Mouse (Mus musculus): ENCODE results near the gene Atp2a2. TPM values are rescaled to one million over a fixed set of nuclear protein-coding genes. Genes with fewer than 3 reads are reported as not detected.
A peak's percentile ranks its signal among the peaks of the same experiment; 100 is the strongest.

Gene Atp2a2
- polyA plus RNA-seq, 1 experiment from 2014 or later = 255 TPM

- no peak overlapping the region for H3K4me2 ChIP-seq
- ATAC-seq (replicated peaks; ENCODE audit: insufficient number of reproducible peaks, low FRiP score, low TSS enrichment) = no peak
- H3K36me3 ChIP-seq (ENCODE audit: control insufficient read depth, insufficient read depth, low read length) = peaks cover 7% of the 10 kb centered on the region; the same call in 1 of the 2 replicates
- 93% methylated on average over 5 of the region's 5 CpGs for WGBS (ENCODE audit: insufficient replicate concordance)
- no peaks in the 10 kb centered on the region for H3K9me3 ChIP-seq (replicated peaks; ENCODE audit: control insufficient read depth, low read length)
- H3K27ac ChIP-seq (ENCODE audit: low read depth, low read length) = no peak overlapping the region
- H3K9ac ChIP-seq (ENCODE audit: low read depth, low read length) = no peak overlapping the region
- no peak overlapping the region for H3K4me3 ChIP-seq (ENCODE audit: low read depth, low read length)
- H3K4me1 ChIP-seq (ENCODE audit: control insufficient read depth, insufficient read depth, low read length) = no peaks in the 10 kb centered on the region
- no peaks in the 10 kb centered on the region for H3K27me3 ChIP-seq (ENCODE audit: control insufficient read depth, insufficient read depth, low read length)
These were observed 87.7 kb downstream of the Atp2a2 start for GRCm38 (mm10) chr5:122414351-122414750.

GRCm38 (mm10) chr5:122412826-122413225 lies 89.2 kb downstream of the Atp2a2 start:
- no peak for ATAC-seq (replicated peaks; ENCODE audit: insufficient number of reproducible peaks, low FRiP score, low TSS enrichment)
- 60% methylated on average over 6 of the region's 6 CpGs for WGBS (ENCODE audit: insufficient replicate concordance)

GRCm38 (mm10) chr5:122411892-122412291 lies 90.1 kb downstream of the Atp2a2 start:
- WGBS (ENCODE audit: insufficient replicate concordance) = 79% methylated on average over 5 of the region's 5 CpGs
- Histone ChIP-seq H3K27ac (ENCODE audit: low read depth, low read length) (no peak overlapping the region), H3K9me3 (replicated peaks; ENCODE audit: control insufficient read depth, low read length) (no peaks in the 10 kb centered on the region), H3K27me3 (ENCODE audit: control insufficient read depth, insufficient read depth, low read length) (no peaks in the 10 kb centered on the region), H3K4me3 (ENCODE audit: low read depth, low read length) (no peak overlapping the region), H3K4me1 (ENCODE audit: control insufficient read depth, insufficient read depth, low read length) (no peaks in the 10 kb centered on the region), H3K4me2 (no peak overlapping the region), H3K36me3 (ENCODE audit: control insufficient read depth, insufficient read depth, low read length) (peaks cover 9% of the 10 kb centered on the region), H3K9ac (ENCODE audit: low read depth, low read length) (no peak overlapping the region)
- ATAC-seq (replicated peaks; ENCODE audit: insufficient number of reproducible peaks, low FRiP score, low TSS enrichment) = no peak

More at GRCm38 (mm10) chr5:122412826-122413225, 89.2 kb downstream of the Atp2a2 start:
- Histone ChIP-seq H3K9me3 (replicated peaks; ENCODE audit: control insufficient read depth, low read length) (no peaks in the 10 kb centered on the region), H3K4me3 (ENCODE audit: low read depth, low read length) (no peak overlapping the region), H3K4me2 (no peak overlapping the region), H3K4me1 (ENCODE audit: control insufficient read depth, insufficient read depth, low read length) (no peaks in the 10 kb centered on the region), H3K27ac (ENCODE audit: low read depth, low read length) (no peak overlapping the region), H3K27me3 (ENCODE audit: control insufficient read depth, insufficient read depth, low read length) (no peaks in the 10 kb centered on the region), H3K9ac (ENCODE audit: low read depth, low read length) (no peak overlapping the region), H3K36me3 (ENCODE audit: control insufficient read depth, insufficient read depth, low read length) (peaks cover 7% of the 10 kb centered on the region; the same call in 1 of the 2 replicates)

GRCm38 (mm10) chr5:122409692-122410645 lies 92.1 kb downstream of the Atp2a2 start:
- no peaks in the 10 kb centered on the region for H3K9me3 ChIP-seq (replicated peaks; ENCODE audit: control insufficient read depth, low read length)
- no peak overlapping the region for H3K27ac ChIP-seq (ENCODE audit: low read depth, low read length)
- H3K36me3 ChIP-seq (ENCODE audit: control insufficient read depth, insufficient read depth, low read length) = peaks cover 23% of the 10 kb centered on the region
- H3K4me2 ChIP-seq = no peak overlapping the region
- ATAC-seq (replicated peaks; ENCODE audit: insufficient number of reproducible peaks, low FRiP score, low TSS enrichment) = 0 out of 2 replicates have a peak, but pooled peaks have one; percentile 26
- H3K4me1 ChIP-seq (ENCODE audit: control insufficient read depth, insufficient read depth, low read length) = no peaks in the 10 kb centered on the region
- WGBS (ENCODE audit: insufficient replicate concordance) = 82% methylated on average over 19 of the region's 19 CpGs
- H3K9ac ChIP-seq (ENCODE audit: low read depth, low read length) = no peak overlapping the region
- H3K4me3 ChIP-seq (ENCODE audit: low read depth, low read length) = no peak overlapping the region
- no peaks in the 10 kb centered on the region for H3K27me3 ChIP-seq (ENCODE audit: control insufficient read depth, insufficient read depth, low read length)

- H3K36me3 ChIP-seq (ENCODE audit: control insufficient read depth, insufficient read depth, low read length) = peaks cover 36% of the 10 kb centered on the region
- H3K27ac ChIP-seq (ENCODE audit: low read depth, low read length) = no peak overlapping the region
- ATAC-seq (replicated peaks; ENCODE audit: insufficient number of reproducible peaks, low FRiP score, low TSS enrichment) = no peak
- no peaks in the 10 kb centered on the region for H3K9me3 ChIP-seq (replicated peaks; ENCODE audit: control insufficient read depth, low read length)
- no peaks in the 10 kb centered on the region for H3K27me3 ChIP-seq (ENCODE audit: control insufficient read depth, insufficient read depth, low read length)
- peaks cover 3% of the 10 kb centered on the region; the same call in 1 of the 2 replicates for H3K4me1 ChIP-seq (ENCODE audit: control insufficient read depth, insufficient read depth, low read length)
- no peak overlapping the region for H3K4me3 ChIP-seq (ENCODE audit: low read depth, low read length)
- no peak overlapping the region for H3K9ac ChIP-seq (ENCODE audit: low read depth, low read length)
- no peak overlapping the region for H3K4me2 ChIP-seq
- 96% methylated on average over 10 of the region's 10 CpGs for WGBS (ENCODE audit: insufficient replicate concordance)
These were observed 96.5 kb downstream of the Atp2a2 start for GRCm38 (mm10) chr5:122405537-122405936.

Other genes starting within 250 kb of the Atp2a2 start
- 1.7 and 2.2 TPM in 2 replicates for gene Tctn1, start 237.8 kb downstream of the Atp2a2 start, polyA plus RNA-seq (2014; fragmentation: Nextera tagmentation; extraction: Ambion mirVana)
- 10.2 and 12.3 TPM in 2 replicates for gene Pptc7, start 217.9 kb downstream of the Atp2a2 start, polyA plus RNA-seq (2014; fragmentation: Nextera tagmentation; extraction: Ambion mirVana)
- 4.5 and 5.0 TPM in 2 replicates for gene Rad9b, start 148.0 kb downstream of the Atp2a2 start, polyA plus RNA-seq (2014; fragmentation: Nextera tagmentation; extraction: Ambion mirVana)
- gene Vps29, start 147.9 kb downstream of the Atp2a2 start, polyA plus RNA-seq (2014; fragmentation: Nextera tagmentation; extraction: Ambion mirVana) = 241 and 245 TPM in 2 replicates
- gene Gpn3, start 130.3 kb downstream of the Atp2a2 start, polyA plus RNA-seq (2014; fragmentation: Nextera tagmentation; extraction: Ambion mirVana) = 63.1 and 67.2 TPM in 2 replicates
- 67.4 TPM in 2 replicates for gene Fam216a, start 129.9 kb downstream of the Atp2a2 start, polyA plus RNA-seq (2014; fragmentation: Nextera tagmentation; extraction: Ambion mirVana)
- gene Arpc3, start 110.3 kb downstream of the Atp2a2 start, polyA plus RNA-seq (2014; fragmentation: Nextera tagmentation; extraction: Ambion mirVana) = 39.3 and 81.8 TPM in 2 replicates
- gene Anapc7, start 80.5 kb downstream of the Atp2a2 start, polyA plus RNA-seq (2014; fragmentation: Nextera tagmentation; extraction: Ambion mirVana) = 20.9 and 22.1 TPM in 2 replicates
- gene Ift81, start 112.3 kb upstream of the Atp2a2 start, polyA plus RNA-seq (2014; fragmentation: Nextera tagmentation; extraction: Ambion mirVana) = 23.9 and 28.4 TPM in 2 replicates
- gene P2rx7, start 141.7 kb upstream of the Atp2a2 start, polyA plus RNA-seq (2014; fragmentation: Nextera tagmentation; extraction: Ambion mirVana) = 0.36 and 1.00 TPM in 2 replicates
- 13.1 and 13.8 TPM in 2 replicates for gene P2rx4, start 205.3 kb upstream of the Atp2a2 start, polyA plus RNA-seq (2014; fragmentation: Nextera tagmentation; extraction: Ambion mirVana)

Measured in heart, embryonic 11.5 days (tissue).